Mouse (Mus musculus) limb, embryonic 13.5 days (tissue): Measurements from ENCODE around the gene Serpinb2. TPM values are rescaled to one million over a fixed set of nuclear protein-coding genes. Genes with fewer than 3 reads are reported as not detected.

Experiments
- polyA plus RNA-seq: library from polyadenylated mRNA; unstranded; fragments of >200 nt; fragmentation: Nextera tagmentation; extraction: Ambion mirVana; gene quantifications from 2 replicates; pipeline ENCODE4 v1.2.1, GENCODE M21; 2015

The Serpinb2 gene
- polyA plus RNA-seq, 1 experiment from 2014 or later: 0.29 TPM

Other genes starting within 250 kb of the Serpinb2 start
- 0.22 TPM in 1 of 2 replicates, not detected in the other for gene Serpinb3b, start 233.1 kb upstream of the Serpinb2 start, polyA plus RNA-seq
- gene Serpinb3c, start 233.1 kb upstream of the Serpinb2 start, polyA plus RNA-seq: 0.25 and 0.56 TPM in 2 replicates
- not detected in 2 replicates for gene Serpinb11, start 150.2 kb upstream of the Serpinb2 start, polyA plus RNA-seq
- gene Serpinb7, start 111.8 kb upstream of the Serpinb2 start, polyA plus RNA-seq: 1.9 and 2.3 TPM in 2 replicates
- 1.6 and 2.1 TPM in 2 replicates for gene Serpinb8, start 78.6 kb downstream of the Serpinb2 start, polyA plus RNA-seq